Mouse (Mus musculus): Measurements from ENCODE around the gene Rgs7bp.

Rgs7bp gene

GRCm38 (mm10) chr13:105002831-105003157, 51.9 kb downstream of the Rgs7bp start:
- no peak for DNase-seq

GRCm38 (mm10) chr13:105002132-105002830, 52.4 kb downstream of the Rgs7bp start:
- DNase-seq: no peak

DNA sequence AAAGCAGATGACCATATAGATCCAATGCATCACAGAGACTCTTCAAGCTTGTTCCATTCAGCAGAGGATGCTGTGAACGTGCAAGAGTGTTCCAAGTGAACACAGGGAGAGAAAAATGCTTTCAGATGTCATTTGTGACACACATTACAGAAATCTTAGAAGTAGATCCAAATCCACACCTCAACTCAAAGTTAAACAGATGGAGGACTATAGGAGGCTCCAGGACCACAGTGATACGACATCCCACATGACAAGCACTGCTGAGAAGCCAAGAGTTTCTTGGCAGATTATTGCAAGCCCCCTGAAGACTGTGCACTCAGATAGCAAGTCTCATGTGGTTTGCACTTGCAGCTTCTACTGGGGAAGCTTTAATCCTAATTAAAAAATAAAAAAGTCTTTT, 53.0 kb downstream of the Rgs7bp start:
- DNase-seq: no peak

- no peak for DNase-seq
These were observed 65.9 kb downstream of the Rgs7bp start for GRCm38 (mm10) chr13:104988811-104989258.

DNA sequence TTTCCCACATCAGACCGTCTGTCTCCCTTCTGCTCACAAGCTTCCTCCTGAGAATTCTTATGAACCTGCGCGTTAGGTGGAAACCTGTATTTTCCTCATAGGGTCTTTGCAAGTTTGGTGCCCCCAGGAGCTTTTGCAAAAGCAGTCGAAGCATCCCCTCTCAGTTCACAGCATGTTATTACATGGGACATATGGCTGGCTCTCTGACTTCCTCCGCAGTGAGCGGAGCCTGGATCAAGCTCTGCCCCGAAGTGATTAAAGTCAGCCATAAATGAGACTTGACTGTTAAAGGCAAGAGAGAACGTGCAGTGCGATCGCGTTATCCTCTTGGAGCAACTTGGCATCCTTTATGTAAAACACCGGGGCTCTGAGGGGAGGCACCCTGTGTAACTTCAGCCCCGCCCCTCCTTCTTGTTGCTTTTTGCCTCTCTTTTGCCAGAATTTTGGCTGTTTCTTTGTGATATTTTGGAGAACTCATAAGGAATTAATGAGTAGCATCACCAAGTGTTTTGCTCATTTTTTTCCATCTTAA, 66.7 kb downstream of the Rgs7bp start:
- no peak for DNase-seq

GRCm38 (mm10) chr13:104985691-104986090, 69.0 kb downstream of the Rgs7bp start:
- no peak for DNase-seq

DNA sequence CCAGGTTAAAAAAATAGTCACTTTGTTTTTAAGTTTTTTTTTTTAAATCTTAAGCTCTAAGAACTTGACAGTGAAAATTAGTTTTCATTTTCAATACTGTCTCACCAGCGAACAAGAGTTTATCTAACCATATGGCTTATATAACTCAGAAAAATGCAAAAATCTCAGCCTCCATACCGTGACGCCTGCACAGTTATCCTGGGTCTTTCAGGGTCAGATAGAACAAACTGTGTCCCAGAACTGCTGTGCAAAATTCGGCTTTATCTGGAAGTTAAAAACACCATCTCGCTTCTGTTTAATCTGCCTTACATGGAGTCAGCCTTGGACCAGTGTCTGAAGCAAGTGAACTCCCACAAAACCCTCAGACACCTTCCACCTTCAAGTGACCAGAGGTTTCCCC, 70.7 kb downstream of the Rgs7bp start:
- DNase-seq: no peak

DNA sequence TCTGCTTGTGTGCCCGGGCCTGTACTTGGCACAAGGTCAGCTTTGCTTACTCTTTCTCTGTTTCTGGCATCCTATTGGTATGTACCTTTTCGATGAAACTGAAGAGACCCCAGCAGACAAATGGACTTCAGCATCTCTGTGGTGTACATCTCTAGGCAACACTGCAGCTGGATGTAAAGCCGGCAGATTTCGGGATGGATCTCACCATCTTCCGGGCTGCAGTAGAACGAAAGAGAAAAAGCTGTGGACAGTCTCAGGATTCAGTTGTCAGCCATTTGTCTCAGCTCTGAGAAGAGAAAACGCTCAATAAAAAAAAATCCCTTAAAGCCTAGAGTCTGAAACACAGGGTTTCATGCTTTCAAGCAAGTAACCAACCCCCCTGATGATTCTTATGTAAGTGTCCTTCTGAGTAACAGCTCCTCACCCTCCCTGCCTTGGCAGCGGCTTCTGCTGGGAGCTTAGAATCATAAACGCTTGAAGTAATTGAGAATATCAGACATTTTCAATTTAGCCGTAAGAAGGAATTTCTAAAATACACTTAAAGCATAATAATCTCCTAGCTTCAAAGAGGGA, 71.9 kb downstream of the Rgs7bp start:
- DNase-seq: no peak

- no peak for DNase-seq
These were observed 76.6 kb downstream of the Rgs7bp start for GRCm38 (mm10) chr13:104978176-104978575.

- no peak for DNase-seq
These were observed 87.2 kb downstream of the Rgs7bp start for GRCm38 (mm10) chr13:104967486-104967885.

GRCm38 (mm10) chr13:104963716-104964115, 91.0 kb downstream of the Rgs7bp start:
- DNase-seq: no peak

DNA sequence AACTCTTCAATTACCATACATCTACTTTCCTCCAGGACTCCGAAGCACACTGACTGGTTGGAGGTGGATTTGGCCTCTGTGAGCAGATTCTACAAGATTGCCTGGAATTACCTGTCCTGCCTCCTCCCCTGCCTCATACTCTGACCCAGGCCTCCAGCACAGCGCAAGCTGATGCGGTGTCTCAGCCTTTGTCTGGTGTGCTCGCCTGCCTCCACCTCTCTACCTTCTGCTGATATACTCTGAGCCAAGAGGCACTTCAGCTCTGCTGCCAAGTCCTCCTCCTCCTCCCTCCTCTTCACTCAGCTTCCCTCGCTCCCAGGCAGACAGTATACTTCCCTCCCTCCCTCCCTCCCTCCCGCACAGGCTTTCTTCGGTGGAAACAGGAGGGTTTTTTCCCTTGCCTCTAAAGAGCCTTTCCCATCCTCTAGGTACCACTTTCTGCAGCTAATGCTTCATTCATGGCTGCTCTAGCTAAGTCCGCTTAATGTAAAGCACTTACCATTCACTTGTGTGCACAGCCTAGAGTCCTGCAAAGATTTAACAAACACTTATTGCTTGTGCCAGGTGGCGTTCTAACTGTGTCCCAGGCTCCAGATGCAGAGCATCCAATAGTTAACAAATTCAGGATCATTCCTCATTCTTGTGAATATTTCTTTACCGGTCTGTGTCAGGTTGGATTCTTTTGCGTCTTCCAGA, 91.9 kb downstream of the Rgs7bp start:
- DNase-seq: no peak

DNA sequence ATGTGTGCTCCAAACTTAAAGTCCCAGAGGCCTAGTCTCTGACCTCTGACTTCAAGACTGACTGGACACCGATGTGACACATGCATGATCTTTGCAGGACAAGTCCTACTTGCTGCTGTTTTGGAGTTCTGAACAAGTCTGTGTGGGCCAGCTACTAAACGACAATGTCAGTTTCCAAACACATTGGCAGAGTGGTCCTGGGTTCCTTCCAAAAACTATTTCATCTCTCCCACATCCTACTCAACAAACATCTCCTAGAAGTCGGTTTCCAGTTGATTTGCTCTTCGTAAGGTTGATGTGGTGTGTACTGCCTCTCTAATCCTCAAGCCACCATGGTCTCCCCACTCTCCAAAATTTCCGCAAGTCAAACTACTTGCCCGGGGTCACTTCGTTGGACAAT, 92.6 kb downstream of the Rgs7bp start:
- no peak for DNase-seq

- DNase-seq: no peak
These were observed 93.6 kb downstream of the Rgs7bp start for GRCm38 (mm10) chr13:104960951-104961715.

- DNase-seq: no peak
These were observed 94.4 kb downstream of the Rgs7bp start for GRCm38 (mm10) chr13:104960206-104960928.

- DNase-seq: no peak
These were observed 95.0 kb downstream of the Rgs7bp start for GRCm38 (mm10) chr13:104959733-104960132.

- peak; percentile 83 for DNase-seq
These were observed 106.8 kb downstream of the Rgs7bp start for GRCm38 (mm10) chr13:104947958-104948357.

- no peak for DNase-seq
These were observed 114.2 kb downstream of the Rgs7bp start for GRCm38 (mm10) chr13:104940483-104940882.

DNA sequence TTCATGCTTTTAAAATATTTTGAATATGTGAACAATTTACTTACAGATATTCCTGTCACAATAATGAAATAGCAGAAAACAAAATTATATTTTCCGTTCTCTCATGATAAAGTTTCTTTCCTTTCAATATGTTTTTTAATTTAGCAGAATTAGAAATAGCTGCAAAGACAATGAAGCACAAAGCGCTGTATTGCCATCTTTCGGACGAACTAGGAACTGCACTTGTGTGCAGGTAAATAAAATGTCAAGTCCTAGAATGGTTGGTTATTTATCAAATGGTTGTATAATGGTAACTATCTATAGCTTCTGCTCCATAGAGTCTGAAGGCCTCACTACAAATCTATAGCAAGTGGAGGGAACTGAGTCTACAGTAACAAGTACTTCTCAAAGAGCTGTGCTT, 114.9 kb downstream of the Rgs7bp start:
- DNase-seq: peak; percentile 80

DNA sequence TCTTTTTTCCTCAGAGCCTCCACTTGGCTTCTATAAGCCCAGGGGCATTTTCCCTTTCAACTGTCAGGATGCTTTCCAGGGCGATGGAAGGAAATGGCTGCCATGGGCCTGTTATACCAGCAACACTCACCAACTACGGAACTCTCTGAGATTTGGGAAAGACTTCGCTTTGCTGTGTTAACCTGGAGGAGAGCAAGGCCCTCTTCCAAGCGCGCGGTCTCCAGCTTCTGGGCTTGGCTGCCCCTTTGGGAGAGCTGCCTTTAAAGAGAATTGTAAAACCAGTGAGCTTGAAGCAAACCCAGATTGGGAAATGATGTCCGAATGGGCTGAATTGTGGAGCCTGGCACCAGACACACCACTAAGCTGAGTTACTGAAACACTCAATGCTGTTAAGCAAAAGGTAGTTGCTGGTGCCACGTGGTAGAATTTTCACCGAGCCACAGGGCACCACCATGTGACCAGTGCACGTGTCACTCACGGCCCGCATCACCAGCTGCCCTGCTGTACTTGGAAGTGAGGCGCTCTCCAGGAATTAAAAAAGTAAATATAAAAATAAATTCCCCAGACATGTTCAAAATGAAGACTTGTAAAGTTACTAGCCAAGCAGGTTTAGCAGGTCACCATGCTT, 115.7 kb downstream of the Rgs7bp start:
- DNase-seq: no peak

DNA sequence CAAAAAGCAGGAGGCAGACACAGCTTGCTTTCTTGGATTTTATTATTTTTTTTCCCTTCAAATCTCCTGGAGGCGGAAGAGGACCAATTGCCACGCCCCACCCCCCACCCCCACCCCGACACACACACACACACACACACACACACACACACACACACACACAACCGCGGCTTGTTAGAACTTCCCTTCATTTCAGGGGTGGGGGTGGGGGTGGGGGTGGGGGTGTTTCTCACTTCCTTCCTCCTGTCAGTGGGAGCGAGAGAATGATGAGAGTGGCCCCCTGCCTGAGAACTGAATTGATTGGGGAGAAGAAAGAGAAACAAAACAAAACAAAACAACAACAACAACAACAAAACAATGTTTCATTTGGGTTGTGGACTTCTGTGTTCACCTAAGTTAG, 117.0 kb downstream of the Rgs7bp start:
- DNase-seq: no peak

GRCm38 (mm10) chr13:104936586-104936985, 118.1 kb downstream of the Rgs7bp start:
- DNase-seq: no peak
